Mouse (Mus musculus) brown adipose tissue, adult 24 weeks (tissue): Measurements from ENCODE around the gene Pten. TPM values are rescaled to one million over a fixed set of nuclear protein-coding genes. Genes with fewer than 3 reads are reported as not detected.

Experiments
- H3K27ac ChIP-seq: fragments of 200-500 bp; replicated peaks from 2 replicates; pipeline ENCODE4 v1.5.1; 2012; ENCODE audit warnings: low read depth, mild to moderate bottlenecking, low read length
- H3K4me1 ChIP-seq: fragments of 200-500 bp; 2 replicates; pipeline ENCODE4 v1.6.1; 2012; ENCODE audit warnings: low read length, mixed read lengths; ENCODE audit not compliant: control insufficient read depth, insufficient read depth, insufficient read length
- H3K4me3 ChIP-seq: fragments of 200-500 bp; 2 replicates; pipeline ENCODE4 v1.5.1; 2012; ENCODE audit warnings: low read depth, mild to moderate bottlenecking, low read length, moderate library complexity; ENCODE audit not compliant: insufficient read depth
- polyA plus RNA-seq: library from polyadenylated mRNA; stranded (reverse); fragments of >200 nt; gene quantifications from 2 replicates; pipeline ENCODE4 v1.2.4, GENCODE M21; 2012; ENCODE audit not compliant: missing spikeins, insufficient read depth, insufficient read length

Pten gene
- polyA plus RNA-seq, 1 experiment: 44.8 TPM

DNA sequence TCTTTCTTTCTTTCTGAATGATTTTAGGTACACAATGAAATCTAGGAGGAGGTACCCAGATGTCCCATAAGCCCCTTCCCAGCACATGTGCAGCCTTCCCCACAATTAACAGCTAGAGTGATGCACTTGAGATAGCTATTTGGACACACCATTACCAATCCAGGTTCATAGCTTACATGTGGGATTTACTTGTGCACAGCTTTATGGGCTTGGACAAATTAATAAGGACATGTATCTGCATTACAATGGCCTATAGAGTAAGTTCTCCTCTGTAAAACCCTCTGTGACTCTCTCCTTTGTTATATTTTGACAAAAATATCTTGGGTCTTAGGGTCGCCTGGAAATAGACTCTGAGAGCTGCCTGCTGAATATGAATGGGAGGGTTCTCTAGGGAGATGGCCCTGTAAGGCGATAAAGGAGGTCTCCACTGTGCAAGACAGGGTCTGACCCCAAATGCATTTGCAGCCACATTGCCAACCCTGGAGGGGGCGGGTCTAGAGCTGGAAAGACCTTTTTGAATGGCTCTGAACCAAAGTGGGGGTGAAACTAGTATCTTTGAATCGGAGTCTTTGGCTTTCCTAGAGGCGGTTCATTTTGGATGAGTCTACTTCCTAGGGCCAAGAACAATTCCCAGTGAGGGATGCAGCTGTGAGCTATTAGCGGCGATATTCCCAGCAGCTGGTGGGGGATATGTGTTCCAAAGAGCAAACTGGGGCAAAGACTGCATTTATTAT lies 116.8 kb downstream of the Pten start:
- Histone ChIP-seq H3K4me3 (no peak overlapping the region), H3K27ac (no peak overlapping the region), H3K4me1 (peaks cover 3% of the 10 kb centered on the region; the same call in 1 of the 2 replicates)

Other genes starting within 250 kb of the Pten start
- gene Papss2, start 161.7 kb upstream of the Pten start, polyA plus RNA-seq: 9.3 and 11.6 TPM in 2 replicates
- 54.7 and 58.3 TPM in 2 replicates for gene Atad1, start 17.7 kb upstream of the Pten start, polyA plus RNA-seq